Mouse (Mus musculus) midbrain, embryonic 10.5 days (tissue): Measurements from ENCODE around the gene Adk. TPM values are rescaled to one million over a fixed set of nuclear protein-coding genes. Genes with fewer than 3 reads are reported as not detected.

Experiments
- DNase-seq: peaks from one replicate; pipeline ENCODE4 v3.0.0-alpha.2; 2017; ENCODE audit warnings: low spot score
- H3K27ac ChIP-seq: fragments of 300-500 bp; sonication (generic); replicated peaks from 2 replicates; pipeline ENCODE4 v1.5.1; 2016; ENCODE audit warnings: mild to moderate bottlenecking
- H3K27me3 ChIP-seq: fragments of 300-500 bp; sonication (generic); 2 replicates; pipeline ENCODE4 v1.6.1; 2016; ENCODE audit warnings: low read depth, mild to moderate bottlenecking; ENCODE audit not compliant: poor library complexity, severe bottlenecking
- H3K36me3 ChIP-seq: fragments of 300-500 bp; sonication (generic); 2 replicates; pipeline ENCODE4 v1.6.1; 2016; ENCODE audit warnings: mild to moderate bottlenecking, moderate library complexity
- H3K4me1 ChIP-seq: fragments of 300-500 bp; sonication (generic); 2 replicates; pipeline ENCODE4 v1.6.1; 2016
- H3K4me3 ChIP-seq: fragments of 300-500 bp; sonication (generic); 2 replicates; pipeline ENCODE4 v1.5.1; 2016; ENCODE audit warnings: mild to moderate bottlenecking, moderate library complexity
- H3K9me3 ChIP-seq: fragments of 300-500 bp; sonication (generic); replicated peaks from 2 replicates; pipeline ENCODE4 v1.6.1; 2016; ENCODE audit warnings: mild to moderate bottlenecking
- WGBS: fragments of 180-500 bp; shearing (Covaris S2); methylation state at CpG from one replicate; pipeline ENCODE4 v1.1.7; 2016; 5-methylcytosine and 5-hydroxymethylcytosine counted together
- polyA plus RNA-seq: library from polyadenylated mRNA; unstranded; fragments of >200 nt; fragmentation: Nextera tagmentation; extraction: Ambion mirVana; gene quantifications from 2 replicates; pipeline ENCODE4 v1.2.1, GENCODE M21; 2016

Adk gene
- polyA plus RNA-seq, 1 experiment from 2014 or later = 153 TPM

- 92% methylated on average over 6 of the region's 6 CpGs for WGBS
- Histone ChIP-seq H3K27ac (no peak overlapping the region), H3K4me3 (no peak overlapping the region), H3K9me3 (no peaks in the 10 kb centered on the region), H3K27me3 (no peaks in the 10 kb centered on the region), H3K4me1 (peaks cover 6% of the 10 kb centered on the region; the same call in 1 of the 2 replicates), H3K36me3 (no peaks in the 10 kb centered on the region)
- no peak for DNase-seq
Observed at GRCm38 (mm10) chr14:21152055-21152454, 99.7 kb downstream of the Adk start.

GRCm38 (mm10) chr14:21165706-21166105 lies 113.3 kb downstream of the Adk start:
- WGBS = 82% methylated on average over 10 of the region's 10 CpGs
- Histone ChIP-seq H3K9me3 (no peaks in the 10 kb centered on the region), H3K27me3 (no peaks in the 10 kb centered on the region), H3K4me1 (peaks cover 10% of the 10 kb centered on the region; the same call in 1 of the 2 replicates), H3K36me3 (no peaks in the 10 kb centered on the region), H3K4me3 (no peak overlapping the region), H3K27ac (0 out of 2 replicates have a peak overlapping the region, but pooled peaks have one; percentile 42)
- DNase-seq = no peak

- 93% methylated on average over 3 of the region's 3 CpGs for WGBS
- H3K4me3 ChIP-seq = no peak overlapping the region
- H3K27me3 ChIP-seq = no peaks in the 10 kb centered on the region
- H3K9me3 ChIP-seq = no peaks in the 10 kb centered on the region
- 0 out of 2 replicates have a peak overlapping the region, but pooled peaks have one; percentile 42 for H3K27ac ChIP-seq
- DNase-seq = no peak
- H3K36me3 ChIP-seq = no peaks in the 10 kb centered on the region
- peaks cover 10% of the 10 kb centered on the region; the same call in 1 of the 2 replicates for H3K4me1 ChIP-seq
Observed at GRCm38 (mm10) chr14:21166114-21166513, 113.7 kb downstream of the Adk start.

- DNase-seq = no peak
- 94% methylated on average over 1 of the region's 1 CpGs for WGBS
Observed at GRCm38 (mm10) chr14:21173973-21174745, 121.8 kb downstream of the Adk start.

GRCm38 (mm10) chr14:21174804-21175203 lies 122.4 kb downstream of the Adk start:
- Histone ChIP-seq H3K4me1 (no peaks in the 10 kb centered on the region), H3K4me3 (no peak overlapping the region), H3K27ac (no peak overlapping the region), H3K27me3 (no peaks in the 10 kb centered on the region), H3K9me3 (no peaks in the 10 kb centered on the region), H3K36me3 (no peaks in the 10 kb centered on the region)
- no peak for DNase-seq
- WGBS = 90% methylated on average over 2 of the region's 2 CpGs

More at GRCm38 (mm10) chr14:21173973-21174745, 121.8 kb downstream of the Adk start:
- H3K4me3 ChIP-seq = no peak overlapping the region
- H3K4me1 ChIP-seq = no peaks in the 10 kb centered on the region
- no peak overlapping the region for H3K27ac ChIP-seq
- H3K27me3 ChIP-seq = no peaks in the 10 kb centered on the region
- no peaks in the 10 kb centered on the region for H3K9me3 ChIP-seq
- H3K36me3 ChIP-seq = no peaks in the 10 kb centered on the region

- no peaks in the 10 kb centered on the region for H3K36me3 ChIP-seq
- WGBS = 78% methylated on average over 2 of the region's 2 CpGs
- H3K27me3 ChIP-seq = no peaks in the 10 kb centered on the region
- DNase-seq = no peak
- no peaks in the 10 kb centered on the region for H3K4me1 ChIP-seq
- no peaks in the 10 kb centered on the region for H3K9me3 ChIP-seq
- no peak overlapping the region for H3K27ac ChIP-seq
- no peak overlapping the region for H3K4me3 ChIP-seq
Observed at GRCm38 (mm10) chr14:21177781-21178180, 125.4 kb downstream of the Adk start.

GRCm38 (mm10) chr14:21178356-21178755 lies 126.0 kb downstream of the Adk start:
- Histone ChIP-seq H3K27me3 (no peaks in the 10 kb centered on the region), H3K4me1 (no peaks in the 10 kb centered on the region), H3K36me3 (no peaks in the 10 kb centered on the region), H3K27ac (no peak overlapping the region), H3K9me3 (no peaks in the 10 kb centered on the region), H3K4me3 (no peak overlapping the region)
- no peak for DNase-seq
- WGBS = 91% methylated on average over 6 of the region's 6 CpGs

GRCm38 (mm10) chr14:21181053-21181452 lies 128.7 kb downstream of the Adk start:
- Histone ChIP-seq H3K4me1 (no peaks in the 10 kb centered on the region), H3K9me3 (no peaks in the 10 kb centered on the region), H3K36me3 (no peaks in the 10 kb centered on the region), H3K27ac (no peak overlapping the region), H3K4me3 (no peak overlapping the region), H3K27me3 (no peaks in the 10 kb centered on the region)
- WGBS = 91% methylated on average over 3 of the region's 3 CpGs
- no peak for DNase-seq

GRCm38 (mm10) chr14:21191966-21192365 lies 139.6 kb downstream of the Adk start:
- H3K36me3 ChIP-seq = no peaks in the 10 kb centered on the region
- DNase-seq = no peak
- no peak overlapping the region for H3K4me3 ChIP-seq
- WGBS = 92% methylated on average over 6 of the region's 6 CpGs
- no peaks in the 10 kb centered on the region for H3K27me3 ChIP-seq
- H3K4me1 ChIP-seq = no peaks in the 10 kb centered on the region
- no peak overlapping the region for H3K27ac ChIP-seq
- H3K9me3 ChIP-seq = no peaks in the 10 kb centered on the region

- 90% methylated on average over 3 of the region's 3 CpGs for WGBS
- H3K9me3 ChIP-seq = no peaks in the 10 kb centered on the region
- no peaks in the 10 kb centered on the region for H3K27me3 ChIP-seq
- H3K36me3 ChIP-seq = no peaks in the 10 kb centered on the region
- H3K4me1 ChIP-seq = no peaks in the 10 kb centered on the region
- no peak overlapping the region for H3K4me3 ChIP-seq
- DNase-seq = no peak
- H3K27ac ChIP-seq = no peak overlapping the region
Observed at GRCm38 (mm10) chr14:21192749-21193148, 140.4 kb downstream of the Adk start.

- no peak for DNase-seq
- no peaks in the 10 kb centered on the region for H3K27me3 ChIP-seq
- no peak overlapping the region for H3K4me3 ChIP-seq
- H3K9me3 ChIP-seq = no peaks in the 10 kb centered on the region
- no peaks in the 10 kb centered on the region for H3K4me1 ChIP-seq
- H3K36me3 ChIP-seq = no peaks in the 10 kb centered on the region
- 91% methylated on average over 6 of the region's 6 CpGs for WGBS
- no peak overlapping the region for H3K27ac ChIP-seq
Observed at GRCm38 (mm10) chr14:21194336-21194735, 142.0 kb downstream of the Adk start.

GRCm38 (mm10) chr14:21200850-21201249 lies 148.5 kb downstream of the Adk start:
- H3K4me1 ChIP-seq = no peaks in the 10 kb centered on the region
- H3K36me3 ChIP-seq = no peaks in the 10 kb centered on the region
- no peak for DNase-seq
- WGBS = 91% methylated on average over 3 of the region's 3 CpGs
- no peak overlapping the region for H3K27ac ChIP-seq
- no peak overlapping the region for H3K4me3 ChIP-seq
- H3K9me3 ChIP-seq = no peaks in the 10 kb centered on the region
- no peaks in the 10 kb centered on the region for H3K27me3 ChIP-seq

- H3K27ac ChIP-seq = no peak overlapping the region
- H3K9me3 ChIP-seq = no peaks in the 10 kb centered on the region
- WGBS = 94% methylated on average over 4 of the region's 4 CpGs
- H3K27me3 ChIP-seq = no peaks in the 10 kb centered on the region
- H3K4me3 ChIP-seq = no peak overlapping the region
- H3K36me3 ChIP-seq = no peaks in the 10 kb centered on the region
- DNase-seq = no peak
- H3K4me1 ChIP-seq = no peaks in the 10 kb centered on the region
Observed at GRCm38 (mm10) chr14:21206472-21206871, 154.1 kb downstream of the Adk start.
